Mouse (Mus musculus): Measurements from ENCODE around the gene Gm10471. TPM values are rescaled to one million over a fixed set of nuclear protein-coding genes. Genes with fewer than 3 reads are reported as not detected.

Gm10471 gene
- polyA plus RNA-seq (2014; fragmentation: Illumina TruSeq; extraction: RNeasy Lipid Tissue Mini Kit (QIAGEN cat#74804); ENCODE audit: low read depth, low replicate concordance), result not detected

GRCm38 (mm10) chr5:26089191-26089590 lies at the start of gene Gm10471:
TSS of gene Gm10471 (minus strand) at chr5:26089291.

GRCm38 (mm10) chr5:26121321-26121720 lies 32.2 kb upstream of the Gm10471 start, which contains the start of gene Gm10220:
TSS of gene Gm10220 (minus strand) at chr5:26121421.

GRCm38 (mm10) chr5:26105262-26105661 lies 16.2 kb upstream of the Gm10471 start, which contains the start of gene 5031410I06Rik:
TSS of gene 5031410I06Rik (minus strand) at chr5:26105362.

GRCm38 (mm10) chr5:26058481-26058880 lies 30.6 kb downstream of the Gm10471 start, which contains the start of gene Gm7347:
TSS of gene Gm7347 (minus strand) at chr5:26058581.

GRCm38 (mm10) chr5:26039458-26039857 lies 49.6 kb downstream of the Gm10471 start, which contains the start of gene Speer4a:
TSS of gene Speer4a (minus strand) at chr5:26039558.

Other genes with a start within 250 kb of the Gm10471 start
- gene Gm21663, start 146.9 kb downstream of the Gm10471 start, polyA plus RNA-seq (2014; fragmentation: Illumina TruSeq; extraction: RNeasy Lipid Tissue Mini Kit (QIAGEN cat#74804); ENCODE audit: low read depth, low replicate concordance), result not detected
- not detected for gene Gm21671, start 134.9 kb downstream of the Gm10471 start, polyA plus RNA-seq (2014; fragmentation: Illumina TruSeq; extraction: RNeasy Lipid Tissue Mini Kit (QIAGEN cat#74804); ENCODE audit: low read depth, low replicate concordance)
- not detected for gene Gm21680, start 116.6 kb downstream of the Gm10471 start, polyA plus RNA-seq (2014; fragmentation: Illumina TruSeq; extraction: RNeasy Lipid Tissue Mini Kit (QIAGEN cat#74804); ENCODE audit: low read depth, low replicate concordance)
- gene Gm21698, start 100.6 kb downstream of the Gm10471 start, polyA plus RNA-seq (2014; fragmentation: Illumina TruSeq; extraction: RNeasy Lipid Tissue Mini Kit (QIAGEN cat#74804); ENCODE audit: low read depth, low replicate concordance), result not detected
- not detected for gene Gm1979, start 84.5 kb downstream of the Gm10471 start, polyA plus RNA-seq (2014; fragmentation: Illumina TruSeq; extraction: RNeasy Lipid Tissue Mini Kit (QIAGEN cat#74804); ENCODE audit: low read depth, low replicate concordance)
- gene Gm5862, start 66.4 kb downstream of the Gm10471 start, polyA plus RNA-seq (2014; fragmentation: Illumina TruSeq; extraction: RNeasy Lipid Tissue Mini Kit (QIAGEN cat#74804); ENCODE audit: low read depth, low replicate concordance), result not detected
- 0.17 TPM for gene Speer4a, start 49.7 kb downstream of the Gm10471 start, polyA plus RNA-seq (2014; fragmentation: Illumina TruSeq; extraction: RNeasy Lipid Tissue Mini Kit (QIAGEN cat#74804); ENCODE audit: low read depth, low replicate concordance)
- not detected for gene Gm7347, start 30.7 kb downstream of the Gm10471 start, polyA plus RNA-seq (2014; fragmentation: Illumina TruSeq; extraction: RNeasy Lipid Tissue Mini Kit (QIAGEN cat#74804); ENCODE audit: low read depth, low replicate concordance)
- gene 5031410I06Rik, start 16.1 kb upstream of the Gm10471 start, polyA plus RNA-seq (2014; fragmentation: Illumina TruSeq; extraction: RNeasy Lipid Tissue Mini Kit (QIAGEN cat#74804); ENCODE audit: low read depth, low replicate concordance), result not detected
- gene Gm10220, start 32.1 kb upstream of the Gm10471 start, polyA plus RNA-seq (2014; fragmentation: Illumina TruSeq; extraction: RNeasy Lipid Tissue Mini Kit (QIAGEN cat#74804); ENCODE audit: low read depth, low replicate concordance), result not detected
- gene Gm7361, start 168.4 kb upstream of the Gm10471 start, polyA plus RNA-seq (2014; fragmentation: Illumina TruSeq; extraction: RNeasy Lipid Tissue Mini Kit (QIAGEN cat#74804); ENCODE audit: low read depth, low replicate concordance), result 0.87 TPM

All from adrenal gland, adult 10 weeks (tissue).